Mouse (Mus musculus): ENCODE data around the gene Nfyb. TPM values are rescaled to one million over a fixed set of nuclear protein-coding genes. Genes with fewer than 3 reads are reported as not detected.
A peak's percentile ranks its signal among the peaks of the same experiment; 100 is the strongest.

The Nfyb gene
- polyA plus RNA-seq, 1 experiment from 2014 or later: 60.1 TPM

- Histone ChIP-seq H3K36me3 (ENCODE audit: control insufficient read depth, insufficient read depth) (no peaks in the 10 kb centered on the region), H3K27ac (ENCODE audit: low read length) (no peak overlapping the region), H3K4me1 (replicated peaks; ENCODE audit: control insufficient read depth, insufficient read depth, low read length) (no peaks in the 10 kb centered on the region), H3K9ac (replicated peaks; ENCODE audit: low read depth, low read length) (no peak overlapping the region), H3K4me2 (ENCODE audit: low read length) (no peak overlapping the region), H3K9me3 (ENCODE audit: control insufficient read depth, low read length) (no peaks in the 10 kb centered on the region), H3K27me3 (replicated peaks; ENCODE audit: control insufficient read depth, insufficient read depth, low read length) (no peaks in the 10 kb centered on the region), H3K4me3 (replicated peaks; ENCODE audit: low read length) (no peak overlapping the region)
- 100% methylated on average over 2 of the region's 2 CpGs for WGBS
- no peak for ATAC-seq
Measured at GRCm38 (mm10) chr10:82770713-82771112, 6.8 kb upstream of the Nfyb start.

GRCm38 (mm10) chr10:82768901-82769300 lies 5.0 kb upstream of the Nfyb start:
- no peak overlapping the region for H3K4me2 ChIP-seq (ENCODE audit: low read length)

GRCm38 (mm10) chr10:82762756-82763681 lies 925 bp downstream of the Nfyb start:
- Histone ChIP-seq H3K27me3 (replicated peaks; ENCODE audit: control insufficient read depth, insufficient read depth, low read length) (no peaks in the 10 kb centered on the region), H3K4me1 (replicated peaks; ENCODE audit: control insufficient read depth, insufficient read depth, low read length) (peaks cover 44% of the 10 kb centered on the region), H3K4me3 (replicated peaks; ENCODE audit: low read length) (peak overlapping the region; percentile 87), H3K36me3 (ENCODE audit: control insufficient read depth, insufficient read depth) (peaks cover 5% of the 10 kb centered on the region), H3K27ac (ENCODE audit: low read length) (peak overlapping the region; percentile 100), H3K9ac (replicated peaks; ENCODE audit: low read depth, low read length) (peak overlapping the region; percentile 99), H3K9me3 (ENCODE audit: control insufficient read depth, low read length) (no peaks in the 10 kb centered on the region), H3K4me2 (ENCODE audit: low read length) (peak overlapping the region; percentile 75)
- ATAC-seq: peak; percentile 11
- WGBS: under 1% methylated on average over 41 of the region's 48 CpGs

More at GRCm38 (mm10) chr10:82768901-82769300, 5.0 kb upstream of the Nfyb start:
- H3K4me1 ChIP-seq (replicated peaks; ENCODE audit: control insufficient read depth, insufficient read depth, low read length): peaks cover 4% of the 10 kb centered on the region
- no peaks in the 10 kb centered on the region for H3K27me3 ChIP-seq (replicated peaks; ENCODE audit: control insufficient read depth, insufficient read depth, low read length)
- ATAC-seq: no peak
- 28% methylated on average over 9 of the region's 9 CpGs for WGBS
- no peaks in the 10 kb centered on the region for H3K9me3 ChIP-seq (ENCODE audit: control insufficient read depth, low read length)
- H3K4me3 ChIP-seq (replicated peaks; ENCODE audit: low read length): no peak overlapping the region
- no peak overlapping the region for H3K27ac ChIP-seq (ENCODE audit: low read length)
- no peak overlapping the region for H3K9ac ChIP-seq (replicated peaks; ENCODE audit: low read depth, low read length)
- no peaks in the 10 kb centered on the region for H3K36me3 ChIP-seq (ENCODE audit: control insufficient read depth, insufficient read depth)

GRCm38 (mm10) chr10:82761037-82761811 lies 2.7 kb downstream of the Nfyb start:
- Histone ChIP-seq H3K4me2 (ENCODE audit: low read length) (peak overlapping the region; percentile 61), H3K4me1 (replicated peaks; ENCODE audit: control insufficient read depth, insufficient read depth, low read length) (peaks cover 55% of the 10 kb centered on the region), H3K4me3 (replicated peaks; ENCODE audit: low read length) (peak overlapping the region; percentile 31), H3K36me3 (ENCODE audit: control insufficient read depth, insufficient read depth) (peaks cover 10% of the 10 kb centered on the region), H3K9me3 (ENCODE audit: control insufficient read depth, low read length) (no peaks in the 10 kb centered on the region), H3K27me3 (replicated peaks; ENCODE audit: control insufficient read depth, insufficient read depth, low read length) (no peaks in the 10 kb centered on the region), H3K27ac (ENCODE audit: low read length) (peak overlapping the region; percentile 41), H3K9ac (replicated peaks; ENCODE audit: low read depth, low read length) (peak overlapping the region; percentile 36; the same call in 1 of the 2 replicates)
- WGBS: 48% methylated on average over 9 of the region's 9 CpGs
- peak; percentile 13; the same call in 1 of the 2 replicates for ATAC-seq

GRCm38 (mm10) chr10:82759706-82760105 lies 4.2 kb downstream of the Nfyb start:
- no peak overlapping the region for H3K27ac ChIP-seq (ENCODE audit: low read length)
- WGBS: 91% methylated on average over 5 of the region's 5 CpGs
- H3K36me3 ChIP-seq (ENCODE audit: control insufficient read depth, insufficient read depth): peaks cover 22% of the 10 kb centered on the region
- H3K4me3 ChIP-seq (replicated peaks; ENCODE audit: low read length): peak overlapping the region; percentile 31
- peaks cover 55% of the 10 kb centered on the region for H3K4me1 ChIP-seq (replicated peaks; ENCODE audit: control insufficient read depth, insufficient read depth, low read length)
- H3K9ac ChIP-seq (replicated peaks; ENCODE audit: low read depth, low read length): no peak overlapping the region
- peak overlapping the region; percentile 61 for H3K4me2 ChIP-seq (ENCODE audit: low read length)
- no peak for ATAC-seq
- H3K27me3 ChIP-seq (replicated peaks; ENCODE audit: control insufficient read depth, insufficient read depth, low read length): no peaks in the 10 kb centered on the region
- H3K9me3 ChIP-seq (ENCODE audit: control insufficient read depth, low read length): no peaks in the 10 kb centered on the region

- peak overlapping the region; percentile 6; the same call in 1 of the 2 replicates for H3K4me2 ChIP-seq (ENCODE audit: low read length)
- peak overlapping the region; percentile 50 for H3K27ac ChIP-seq (ENCODE audit: low read length)
- H3K4me1 ChIP-seq (replicated peaks; ENCODE audit: control insufficient read depth, insufficient read depth, low read length): peaks cover 50% of the 10 kb centered on the region
Measured at GRCm38 (mm10) chr10:82758878-82759277, 5.1 kb downstream of the Nfyb start.

GRCm38 (mm10) chr10:82758368-82758767 lies 5.6 kb downstream of the Nfyb start:
- no peaks in the 10 kb centered on the region for H3K27me3 ChIP-seq (replicated peaks; ENCODE audit: control insufficient read depth, insufficient read depth, low read length)
- no peak overlapping the region for H3K4me3 ChIP-seq (replicated peaks; ENCODE audit: low read length)
- H3K4me2 ChIP-seq (ENCODE audit: low read length): no peak overlapping the region
- no peak for ATAC-seq
- H3K36me3 ChIP-seq (ENCODE audit: control insufficient read depth, insufficient read depth): peaks cover 33% of the 10 kb centered on the region
- no peak overlapping the region for H3K9ac ChIP-seq (replicated peaks; ENCODE audit: low read depth, low read length)
- peak overlapping the region; percentile 50; the same call in 1 of the 2 replicates for H3K27ac ChIP-seq (ENCODE audit: low read length)
- 53% methylated on average over 6 of the region's 6 CpGs for WGBS
- no peaks in the 10 kb centered on the region for H3K9me3 ChIP-seq (ENCODE audit: control insufficient read depth, low read length)
- H3K4me1 ChIP-seq (replicated peaks; ENCODE audit: control insufficient read depth, insufficient read depth, low read length): peaks cover 50% of the 10 kb centered on the region

More at GRCm38 (mm10) chr10:82758878-82759277, 5.1 kb downstream of the Nfyb start:
- Histone ChIP-seq H3K4me3 (replicated peaks; ENCODE audit: low read length) (no peak overlapping the region), H3K9ac (replicated peaks; ENCODE audit: low read depth, low read length) (no peak overlapping the region), H3K9me3 (ENCODE audit: control insufficient read depth, low read length) (no peaks in the 10 kb centered on the region), H3K27me3 (replicated peaks; ENCODE audit: control insufficient read depth, insufficient read depth, low read length) (no peaks in the 10 kb centered on the region), H3K36me3 (ENCODE audit: control insufficient read depth, insufficient read depth) (peaks cover 30% of the 10 kb centered on the region)
- 95% methylated on average over 3 of the region's 3 CpGs for WGBS
- ATAC-seq: no peak

GRCm38 (mm10) chr10:82757341-82757740 lies 6.6 kb downstream of the Nfyb start:
- H3K36me3 ChIP-seq (ENCODE audit: control insufficient read depth, insufficient read depth): peaks cover 41% of the 10 kb centered on the region
- no peak overlapping the region for H3K27ac ChIP-seq (ENCODE audit: low read length)
- H3K9me3 ChIP-seq (ENCODE audit: control insufficient read depth, low read length): no peaks in the 10 kb centered on the region
- H3K4me1 ChIP-seq (replicated peaks; ENCODE audit: control insufficient read depth, insufficient read depth, low read length): peaks cover 48% of the 10 kb centered on the region
- H3K4me2 ChIP-seq (ENCODE audit: low read length): no peak overlapping the region
- H3K4me3 ChIP-seq (replicated peaks; ENCODE audit: low read length): no peak overlapping the region
- no peak for ATAC-seq
- WGBS: 31% methylated on average over 9 of the region's 9 CpGs
- no peaks in the 10 kb centered on the region for H3K27me3 ChIP-seq (replicated peaks; ENCODE audit: control insufficient read depth, insufficient read depth, low read length)
- H3K9ac ChIP-seq (replicated peaks; ENCODE audit: low read depth, low read length): no peak overlapping the region

- no peak overlapping the region for H3K4me3 ChIP-seq (replicated peaks; ENCODE audit: low read length)
- H3K36me3 ChIP-seq (ENCODE audit: control insufficient read depth, insufficient read depth): peaks cover 44% of the 10 kb centered on the region
- no peak overlapping the region for H3K27ac ChIP-seq (ENCODE audit: low read length)
- H3K27me3 ChIP-seq (replicated peaks; ENCODE audit: control insufficient read depth, insufficient read depth, low read length): no peaks in the 10 kb centered on the region
- ATAC-seq: no peak
- H3K9me3 ChIP-seq (ENCODE audit: control insufficient read depth, low read length): no peaks in the 10 kb centered on the region
- WGBS: 92% methylated on average over 9 of the region's 9 CpGs
- no peak overlapping the region for H3K4me2 ChIP-seq (ENCODE audit: low read length)
- H3K9ac ChIP-seq (replicated peaks; ENCODE audit: low read depth, low read length): no peak overlapping the region
- H3K4me1 ChIP-seq (replicated peaks; ENCODE audit: control insufficient read depth, insufficient read depth, low read length): peaks cover 44% of the 10 kb centered on the region
Measured at GRCm38 (mm10) chr10:82756466-82756865, 7.5 kb downstream of the Nfyb start.
